Mouse (Mus musculus) erythroblast, embryonic 14.5 days (primary cell): ENCODE data around the gene Ctnnd1. TPM values are rescaled to one million over a fixed set of nuclear protein-coding genes. Genes with fewer than 3 reads are reported as not detected.
"Not testable (repeated sequence)": the region's sequence is repeated elsewhere in the genome, so short reads cannot be mapped to it uniquely, and the experiment has no call there.

ENCODE experiments used
- H3K27me3 ChIP-seq: 2 replicates; pipeline ENCODE4 v1.6.1; 2012; ENCODE audit warnings: inconsistent platforms; ENCODE audit not compliant: control insufficient read depth
- H3K36me3 ChIP-seq: 2 replicates; pipeline ENCODE4 v1.6.1; 2012; ENCODE audit warnings: mild to moderate bottlenecking, inconsistent platforms; ENCODE audit not compliant: control insufficient read depth
- H3K4me1 ChIP-seq: 2 replicates; pipeline ENCODE4 v1.6.1; 2012; ENCODE audit warnings: inconsistent platforms; ENCODE audit not compliant: control insufficient read depth
- H3K4me3 ChIP-seq: replicated peaks from 2 replicates; pipeline ENCODE3; 2012; ENCODE audit warnings: moderate library complexity, mild to moderate bottlenecking, inconsistent platforms
- H3K9me3 ChIP-seq: 2 replicates; pipeline ENCODE4 v1.6.1; 2012; ENCODE audit warnings: low read length, inconsistent platforms, mixed read lengths; ENCODE audit not compliant: control insufficient read depth
- GATA1 ChIP-seq: IDR thresholded peaks from 2 replicates; pipeline ENCODE4 v1.6.1; 2012; ENCODE audit warnings: low read length, inconsistent platforms, mixed read lengths
- TAL1 ChIP-seq: IDR thresholded peaks from 3 replicates; pipeline ENCODE4 v1.6.1; 2012; ENCODE audit warnings: low read length, inconsistent platforms, mixed read lengths
- polyA plus RNA-seq: library from polyadenylated mRNA; stranded (reverse); fragments of >175 nt; gene quantifications from 2 replicates; pipeline ENCODE4 v1.2.3, GENCODE M21; 2012

Gene Ctnnd1
- polyA plus RNA-seq, 1 experiment = 0.29 TPM

DNA sequence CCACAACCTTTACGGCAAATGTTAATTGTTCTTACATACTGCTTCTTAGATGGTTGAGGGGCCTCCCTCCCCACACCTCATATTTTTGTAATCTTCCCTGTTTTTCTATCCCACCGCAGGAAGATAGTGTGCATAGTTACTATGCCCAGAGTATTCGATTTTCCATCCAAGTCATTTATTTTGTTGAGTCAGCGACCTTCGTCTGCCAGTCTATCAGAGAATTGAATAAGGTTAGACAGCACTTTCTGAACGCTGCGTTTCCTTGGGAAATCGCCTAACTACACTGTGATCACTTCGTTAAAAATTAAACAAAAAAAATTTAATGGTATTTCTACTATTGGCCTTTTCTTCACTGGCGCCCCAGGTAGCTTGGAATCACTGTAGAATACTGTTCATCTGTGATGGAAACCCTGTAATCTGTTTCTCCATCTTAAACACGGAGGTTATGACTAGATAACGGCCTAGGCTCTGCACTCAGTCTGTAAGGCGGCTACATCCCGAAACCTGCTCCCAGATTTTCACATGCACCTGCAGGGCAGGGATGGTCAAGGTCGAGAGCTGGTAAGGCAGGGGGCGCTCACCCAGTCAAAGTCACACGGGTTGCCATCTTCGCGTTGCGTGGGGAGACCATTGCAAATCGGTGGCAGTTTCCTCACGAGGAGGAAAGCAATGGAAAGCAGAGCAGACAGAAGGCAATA lies 26.9 kb upstream of the Ctnnd1 start:
- Histone ChIP-seq H3K9me3 (no peaks in the 10 kb centered on the region), H3K36me3 (peaks cover 67% of the 10 kb centered on the region)
- TF ChIP-seq GATA1 (peak; percentile 37; the same call in 1 of the 2 replicates), TAL1 (no peak)

GRCm38 (mm10) chr2:84671535-84671934 lies 21.0 kb upstream of the Ctnnd1 start:
- Histone ChIP-seq H3K36me3 (peaks cover 59% of the 10 kb centered on the region), H3K4me1 (peaks cover 36% of the 10 kb centered on the region)
- not testable (repeated sequence) for H3K4me3 ChIP-seq, H3K9me3 ChIP-seq, H3K27me3 ChIP-seq

More for the DNA sequence above, 26.9 kb upstream of the Ctnnd1 start:
- peak overlapping the region; percentile 78 for H3K4me3 ChIP-seq
- H3K27me3 ChIP-seq = no peaks in the 10 kb centered on the region
- H3K4me1 ChIP-seq = peaks cover 56% of the 10 kb centered on the region

- peaks cover 49% of the 10 kb centered on the region for H3K36me3 ChIP-seq
- no peaks in the 10 kb centered on the region for H3K9me3 ChIP-seq
- TF ChIP-seq TAL1 (no peak), GATA1 (no peak)
- H3K27me3 ChIP-seq = no peaks in the 10 kb centered on the region
- peaks cover 27% of the 10 kb centered on the region for H3K4me1 ChIP-seq
- peak within 1 kb of the TSS; percentile 88 for H3K4me3 ChIP-seq
Observed at GRCm38 (mm10) chr2:84670569-84670933, 20.0 kb upstream of the Ctnnd1 start, which contains the start of gene Selenoh. Gene Selenoh, minus strand, starts transcription at chr2:84670770.

GRCm38 (mm10) chr2:84669828-84670568 lies 19.4 kb upstream of the Ctnnd1 start:
- peak overlapping the region; percentile 88 for H3K4me3 ChIP-seq
- peaks cover 43% of the 10 kb centered on the region for H3K36me3 ChIP-seq
- TF ChIP-seq TAL1 (no peak), GATA1 (no peak)
- H3K27me3 ChIP-seq = no peaks in the 10 kb centered on the region
- peaks cover 27% of the 10 kb centered on the region for H3K4me1 ChIP-seq
- no peaks in the 10 kb centered on the region for H3K9me3 ChIP-seq

- Histone ChIP-seq H3K4me3 (no peak overlapping the region), H3K4me1 (peaks cover 21% of the 10 kb centered on the region), H3K9me3 (no peaks in the 10 kb centered on the region), H3K27me3 (no peaks in the 10 kb centered on the region), H3K36me3 (peaks cover 11% of the 10 kb centered on the region)
- TF ChIP-seq GATA1 (no peak), TAL1 (no peak)
Observed at GRCm38 (mm10) chr2:84666081-84666480, 15.5 kb upstream of the Ctnnd1 start.

- H3K9me3 ChIP-seq = no peaks in the 10 kb centered on the region; the same call in 1 of the 2 replicates
- TF ChIP-seq TAL1 (no peak), GATA1 (no peak)
- H3K27me3 ChIP-seq = no peaks in the 10 kb centered on the region
- no peaks in the 10 kb centered on the region for H3K36me3 ChIP-seq
- H3K4me3 ChIP-seq = no peak overlapping the region
- H3K4me1 ChIP-seq = peaks cover 2% of the 10 kb centered on the region; the same call in 1 of the 2 replicates
Observed at GRCm38 (mm10) chr2:84662866-84663265, 12.3 kb upstream of the Ctnnd1 start.

- Histone ChIP-seq H3K36me3 (no peaks in the 10 kb centered on the region), H3K4me3 (no peak overlapping the region), H3K9me3 (no peaks in the 10 kb centered on the region; the same call in 1 of the 2 replicates), H3K27me3 (no peaks in the 10 kb centered on the region), H3K4me1 (no peaks in the 10 kb centered on the region)
- TF ChIP-seq GATA1 (no peak), TAL1 (no peak)
Observed at GRCm38 (mm10) chr2:84660253-84660652, 9.7 kb upstream of the Ctnnd1 start.

DNA sequence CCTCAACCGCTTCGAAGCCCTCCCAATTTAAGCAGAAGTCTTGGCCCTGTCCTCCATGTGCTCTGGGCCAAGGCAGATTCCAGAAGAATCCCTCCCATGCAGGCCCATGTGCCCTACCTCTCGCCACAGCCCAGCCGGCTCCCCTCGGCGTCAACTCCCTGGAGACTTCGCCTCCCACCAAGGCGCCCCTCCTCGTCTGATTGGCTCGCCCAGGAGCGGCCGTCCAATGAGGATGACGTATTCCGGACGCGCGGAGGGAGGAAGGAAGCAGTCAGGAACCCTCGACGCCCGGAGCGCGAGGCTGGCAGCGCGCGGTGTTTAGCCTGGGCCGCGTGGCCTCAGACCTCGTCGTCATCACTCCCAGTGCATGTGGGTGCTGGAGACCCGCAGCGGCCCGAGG lies 8.2 kb upstream of the Ctnnd1 start, which contains the start of gene Btbd18:
Btbd18 (plus strand) TSS at position 274 of the 400 bp plus-strand sequence.
- Histone ChIP-seq H3K4me3 (no peak within 1 kb of the TSS), H3K36me3 (no peaks in the 10 kb centered on the region), H3K9me3 (no peaks in the 10 kb centered on the region; the same call in 1 of the 2 replicates), H3K4me1 (no peaks in the 10 kb centered on the region), H3K27me3 (no peaks in the 10 kb centered on the region; the same call in 1 of the 2 replicates)
- TF ChIP-seq GATA1 (no peak), TAL1 (no peak)

GRCm38 (mm10) chr2:84655864-84656263 lies 5.3 kb upstream of the Ctnnd1 start:
- Histone ChIP-seq H3K4me3 (no peak overlapping the region), H3K9me3 (no peaks in the 10 kb centered on the region; the same call in 1 of the 2 replicates), H3K27me3 (no peaks in the 10 kb centered on the region; the same call in 1 of the 2 replicates), H3K36me3 (no peaks in the 10 kb centered on the region), H3K4me1 (peaks cover 9% of the 10 kb centered on the region)
- TF ChIP-seq TAL1 (no peak), GATA1 (no peak)
